Mouse (Mus musculus): ENCODE results near the gene Lgals8. TPM values are rescaled to one million over a fixed set of nuclear protein-coding genes. Genes with fewer than 3 reads are reported as not detected.
A peak's percentile ranks its signal among the peaks of the same experiment; 100 is the strongest.
"Not testable (repeated sequence)": the region's sequence is repeated elsewhere in the genome, so short reads cannot be mapped to it uniquely, and the experiment has no call there.

The Lgals8 gene
- polyA plus RNA-seq, 1 experiment from 2014 or later, result 20.4 TPM

GRCm38 (mm10) chr13:12485197-12485596 lies 20.5 kb upstream of the Lgals8 start:
- H3K4me2 ChIP-seq, result no peak overlapping the region
- H3K9ac ChIP-seq, result no peak overlapping the region
- H3K27me3 ChIP-seq, result no peaks in the 10 kb centered on the region
- no peaks in the 10 kb centered on the region for H3K4me1 ChIP-seq
- no peaks in the 10 kb centered on the region for H3K36me3 ChIP-seq
- no peak overlapping the region for H3K4me3 ChIP-seq (replicated peaks)
- no peak for ATAC-seq (replicated peaks; ENCODE audit: low FRiP score)
- 73% methylated on average over 2 of the region's 2 CpGs for WGBS
- H3K9me3 ChIP-seq (replicated peaks), result no peaks in the 10 kb centered on the region
- no peak overlapping the region for H3K27ac ChIP-seq

- H3K27me3 ChIP-seq, result no peaks in the 10 kb centered on the region
- 59% methylated on average over 6 of the region's 6 CpGs for WGBS
- H3K9me3 ChIP-seq (replicated peaks), result no peaks in the 10 kb centered on the region
- H3K36me3 ChIP-seq, result no peaks in the 10 kb centered on the region
- no peak overlapping the region for H3K9ac ChIP-seq
- no peak for ATAC-seq (replicated peaks; ENCODE audit: low FRiP score)
- no peak overlapping the region for H3K4me3 ChIP-seq (replicated peaks)
- H3K27ac ChIP-seq, result no peak overlapping the region
- H3K4me1 ChIP-seq, result peaks cover 6% of the 10 kb centered on the region; the same call in 1 of the 2 replicates
- no peak overlapping the region for H3K4me2 ChIP-seq
Measured at GRCm38 (mm10) chr13:12479802-12480201, 15.1 kb upstream of the Lgals8 start.

GRCm38 (mm10) chr13:12478301-12478700 lies 13.6 kb upstream of the Lgals8 start:
- Histone ChIP-seq H3K27me3 (no peaks in the 10 kb centered on the region), H3K9ac (no peak overlapping the region), H3K4me1 (peaks cover 6% of the 10 kb centered on the region; the same call in 1 of the 2 replicates), H3K9me3 (replicated peaks) (no peaks in the 10 kb centered on the region), H3K4me3 (replicated peaks) (no peak overlapping the region), H3K36me3 (no peaks in the 10 kb centered on the region), H3K27ac (no peak overlapping the region), H3K4me2 (no peak overlapping the region)
- peak; percentile 81 for ATAC-seq (replicated peaks; ENCODE audit: low FRiP score)
- 45% methylated on average over 15 of the region's 15 CpGs for whole genome bisulfite sequencing

GRCm38 (mm10) chr13:12476886-12477285 lies 12.1 kb upstream of the Lgals8 start:
- no peaks in the 10 kb centered on the region for H3K27me3 ChIP-seq
- no peak overlapping the region for H3K9ac ChIP-seq
- no peak overlapping the region for H3K27ac ChIP-seq
- H3K4me3 ChIP-seq (replicated peaks), result no peak overlapping the region
- H3K36me3 ChIP-seq, result no peaks in the 10 kb centered on the region
- H3K4me2 ChIP-seq, result no peak overlapping the region
- ATAC-seq (replicated peaks; ENCODE audit: low FRiP score), result no peak
- peaks cover 6% of the 10 kb centered on the region; the same call in 1 of the 2 replicates for H3K4me1 ChIP-seq
- WGBS, result 80% methylated on average over 4 of the region's 4 CpGs
- no peaks in the 10 kb centered on the region for H3K9me3 ChIP-seq (replicated peaks)

- H3K9ac ChIP-seq, result no peak overlapping the region
- WGBS, result 86% methylated on average over 6 of the region's 6 CpGs
- H3K4me2 ChIP-seq, result no peak overlapping the region
- no peak overlapping the region for H3K4me3 ChIP-seq (replicated peaks)
- H3K36me3 ChIP-seq, result no peaks in the 10 kb centered on the region
- H3K27me3 ChIP-seq, result no peaks in the 10 kb centered on the region
- peaks cover 6% of the 10 kb centered on the region; the same call in 1 of the 2 replicates for H3K4me1 ChIP-seq
- no peak overlapping the region for H3K27ac ChIP-seq
- H3K9me3 ChIP-seq (replicated peaks), result no peaks in the 10 kb centered on the region
- ATAC-seq (replicated peaks; ENCODE audit: low FRiP score), result no peak
Measured at GRCm38 (mm10) chr13:12475239-12475638, 10.5 kb upstream of the Lgals8 start.

- Histone ChIP-seq H3K36me3 (no peaks in the 10 kb centered on the region), H3K9ac (no peak overlapping the region), H3K9me3 (replicated peaks) (no peaks in the 10 kb centered on the region), H3K4me2 (no peak overlapping the region), H3K27me3 (no peaks in the 10 kb centered on the region), H3K27ac (no peak overlapping the region), H3K4me3 (replicated peaks) (no peak overlapping the region), H3K4me1 (peaks cover 6% of the 10 kb centered on the region; the same call in 1 of the 2 replicates)
- ATAC-seq (replicated peaks; ENCODE audit: low FRiP score), result peak; percentile 41; the same call in 1 of the 2 replicates
- WGBS, result 40% methylated on average over 8 of the region's 8 CpGs
Measured at GRCm38 (mm10) chr13:12473724-12474378, 9.1 kb upstream of the Lgals8 start.

GRCm38 (mm10) chr13:12468488-12468887 lies 3.7 kb upstream of the Lgals8 start:
- no peak for ATAC-seq (replicated peaks; ENCODE audit: low FRiP score)
- Histone ChIP-seq H3K27me3 (no peaks in the 10 kb centered on the region), H3K4me2 (no peak overlapping the region), H3K4me1 (no peaks in the 10 kb centered on the region), H3K9ac (no peak overlapping the region), H3K4me3 (replicated peaks) (no peak overlapping the region), H3K36me3 (no peaks in the 10 kb centered on the region), H3K27ac (no peak overlapping the region), H3K9me3 (replicated peaks) (no peaks in the 10 kb centered on the region)
- WGBS, result 86% methylated on average over 1 of the region's 1 CpGs

GRCm38 (mm10) chr13:12464159-12464558 lies 585 bp downstream of the Lgals8 start:
- H3K27ac ChIP-seq; H3K4me3 ChIP-seq (replicated peaks); H3K4me1 ChIP-seq; H3K9me3 ChIP-seq (replicated peaks); H3K27me3 ChIP-seq; H3K36me3 ChIP-seq; H3K9ac ChIP-seq; ATAC-seq (replicated peaks; ENCODE audit: low FRiP score); H3K4me2 ChIP-seq: not testable (repeated sequence)
- 78% methylated on average over 6 of the region's 6 CpGs for WGBS

GRCm38 (mm10) chr13:12462623-12463022 lies 2.1 kb downstream of the Lgals8 start:
- H3K4me1 ChIP-seq, result peaks cover 8% of the 10 kb centered on the region
- no peak overlapping the region for H3K4me2 ChIP-seq
- WGBS, result 75% methylated on average over 4 of the region's 4 CpGs
- no peak overlapping the region for H3K9ac ChIP-seq
- H3K9me3 ChIP-seq (replicated peaks), result no peaks in the 10 kb centered on the region
- no peaks in the 10 kb centered on the region for H3K36me3 ChIP-seq
- H3K27me3 ChIP-seq, result no peaks in the 10 kb centered on the region
- ATAC-seq (replicated peaks; ENCODE audit: low FRiP score), result no peak
- no peak overlapping the region for H3K27ac ChIP-seq
- H3K4me3 ChIP-seq (replicated peaks), result no peak overlapping the region

GRCm38 (mm10) chr13:12461730-12462119 lies 3.0 kb downstream of the Lgals8 start:
- ATAC-seq (replicated peaks; ENCODE audit: low FRiP score), result no peak
- 0% methylated on average over 7 of the region's 7 CpGs for whole genome bisulfite sequencing

GRCm38 (mm10) chr13:12460881-12461729 lies 3.6 kb downstream of the Lgals8 start:
- peaks cover 8% of the 10 kb centered on the region for H3K4me1 ChIP-seq
- peak overlapping the region; percentile 79 for H3K27ac ChIP-seq
- under 1% methylated on average over 59 of the region's 59 CpGs for WGBS
- peak overlapping the region; percentile 70 for H3K4me3 ChIP-seq (replicated peaks)
- H3K9me3 ChIP-seq (replicated peaks), result no peaks in the 10 kb centered on the region
- H3K4me2 ChIP-seq, result peak overlapping the region; percentile 90
- 0 out of 2 replicates have a peak, but pooled peaks cover 9% of the 10 kb centered on the region for H3K36me3 ChIP-seq
- peak; percentile 98 for ATAC-seq (replicated peaks; ENCODE audit: low FRiP score)
- no peaks in the 10 kb centered on the region for H3K27me3 ChIP-seq
- H3K9ac ChIP-seq, result peak overlapping the region; percentile 65

More at GRCm38 (mm10) chr13:12461730-12462119, 3.0 kb downstream of the Lgals8 start:
- Histone ChIP-seq H3K36me3 (0 out of 2 replicates have a peak, but pooled peaks cover 5% of the 10 kb centered on the region), H3K9me3 (replicated peaks) (no peaks in the 10 kb centered on the region), H3K4me3 (replicated peaks) (peak overlapping the region; percentile 70), H3K27ac (peak overlapping the region; percentile 63; the same call in 1 of the 2 replicates), H3K4me1 (peaks cover 8% of the 10 kb centered on the region), H3K4me2 (peak overlapping the region; percentile 90), H3K27me3 (no peaks in the 10 kb centered on the region), H3K9ac (peak overlapping the region; percentile 65)

GRCm38 (mm10) chr13:12460443-12460842 lies 4.3 kb downstream of the Lgals8 start:
- Histone ChIP-seq H3K27me3 (no peaks in the 10 kb centered on the region), H3K27ac (peak overlapping the region; percentile 79), H3K4me2 (peak overlapping the region; percentile 90), H3K9me3 (replicated peaks) (no peaks in the 10 kb centered on the region), H3K9ac (peak overlapping the region; percentile 65), H3K36me3 (0 out of 2 replicates have a peak, but pooled peaks cover 11% of the 10 kb centered on the region), H3K4me1 (peaks cover 8% of the 10 kb centered on the region), H3K4me3 (replicated peaks) (peak overlapping the region; percentile 70)
- 5% methylated on average over 8 of the region's 8 CpGs for WGBS
- no peak for ATAC-seq (replicated peaks; ENCODE audit: low FRiP score)

All from kidney, embryonic 15.5 days (tissue).